Mouse (Mus musculus) v-Abl transformed pro-B cells (cell line): ENCODE data around the gene Zfp954.
"Not testable (repeated sequence)": the region's sequence is repeated elsewhere in the genome, so short reads cannot be mapped to it uniquely, and the experiment has no call there.

Experiments
- in situ Hi-C, 2 experiments: fragments of 400-800 bp; cut with MboI; formaldehyde crosslinking; loops; one replicate each; pipeline ENCODE4 v1.15.1; 2025; ENCODE audit not compliant: unreplicated experiment in 2 of 2

Gene Zfp954

DNA sequence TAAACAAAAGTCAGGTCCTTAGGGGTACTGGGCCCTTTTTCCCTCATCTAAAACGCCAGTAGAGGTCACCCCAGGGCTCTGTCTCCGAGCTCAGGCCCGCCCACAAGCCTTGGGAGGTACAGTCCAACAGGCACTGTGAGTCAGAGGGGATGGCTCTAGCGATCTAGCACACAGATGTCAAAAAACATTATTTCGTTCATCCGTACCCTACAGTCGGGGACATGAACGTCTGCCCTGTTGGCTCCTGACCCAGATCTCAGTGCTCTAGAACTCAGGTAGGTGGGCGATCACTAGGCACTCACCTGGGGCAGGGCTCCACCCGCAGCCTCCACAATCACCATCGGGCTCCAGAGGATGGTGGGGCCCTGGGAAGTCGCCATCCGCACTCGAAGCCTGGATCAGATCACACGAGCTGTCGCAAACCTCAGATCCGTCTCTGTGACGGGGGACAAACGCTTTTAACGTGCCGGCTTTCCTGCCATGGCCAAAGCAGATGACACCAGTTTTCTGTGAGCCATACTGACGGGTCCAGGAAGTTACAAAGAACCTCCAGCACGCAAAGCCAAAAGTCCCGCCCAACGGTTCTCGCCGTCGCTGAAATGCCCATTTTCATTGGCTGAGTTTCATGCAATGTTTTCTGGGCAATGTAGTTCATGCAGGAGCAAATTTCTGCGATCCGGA, at the start of gene Zfp954:
Gene Zfp954, minus strand, starts transcription at position 568 of the 681 bp plus-strand sequence.
- in situ Hi-C loops: loop anchor here (5.0 to 25.0 kb wide), 4 partner anchors 54 to 759 kb away; partner anchors contain the start of genes Zfp28 (in 1 of the 2), Zfp418 (in 1 of the 2) and Zfp78 (in 1 of the 2)

DNA sequence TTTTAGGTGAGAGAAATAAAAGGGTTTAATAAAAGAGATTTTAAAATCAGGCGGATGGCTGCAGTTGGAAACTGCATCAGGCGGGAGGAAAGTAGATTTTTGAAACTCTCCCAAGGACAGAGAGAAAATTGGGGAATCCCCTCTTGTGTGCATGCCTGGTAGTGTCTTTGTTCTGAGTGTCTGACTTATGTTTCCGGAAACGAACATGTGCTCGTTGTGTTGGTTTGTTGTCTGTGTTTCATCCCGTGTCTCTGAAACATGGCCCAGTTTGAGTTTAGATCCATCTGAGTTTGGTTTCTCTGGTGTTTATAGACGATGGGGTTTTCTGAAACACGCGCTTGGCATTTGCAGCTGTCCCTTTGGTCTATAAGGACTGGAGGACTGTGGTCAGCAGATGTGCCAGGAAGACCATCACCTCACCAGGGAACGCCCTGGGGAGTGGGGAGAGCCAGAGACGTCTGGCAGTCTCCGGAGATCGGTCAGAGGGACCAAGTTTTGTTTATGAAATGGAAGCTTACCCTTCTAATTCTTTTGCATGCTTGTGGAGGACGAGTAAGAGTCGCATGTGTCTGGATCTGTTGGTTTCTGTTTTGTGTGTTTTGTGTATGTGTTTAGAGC, 24.8 kb upstream of the Zfp954 start:
- in situ Hi-C loops: no loop called here

DNA sequence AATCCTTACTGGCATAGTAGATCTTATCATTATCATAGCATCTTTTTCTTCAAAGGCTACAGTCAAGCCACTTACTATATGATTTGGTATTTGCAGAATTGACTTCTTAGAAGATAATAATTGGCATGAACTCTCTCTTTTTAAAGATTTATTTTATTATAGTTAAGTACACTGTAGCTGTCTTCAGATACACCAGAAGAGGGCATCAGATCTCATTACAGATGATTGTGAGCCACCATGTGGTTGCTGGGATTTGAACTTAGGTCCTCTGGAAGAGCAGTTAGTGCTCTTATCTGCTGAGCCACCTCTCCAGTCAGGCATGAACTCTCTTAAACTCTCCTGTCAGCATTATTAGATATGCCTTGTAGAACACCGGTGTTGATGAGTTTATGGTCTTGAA, 22.9 kb upstream of the Zfp954 start:
- in situ Hi-C loops: no loop called here

DNA sequence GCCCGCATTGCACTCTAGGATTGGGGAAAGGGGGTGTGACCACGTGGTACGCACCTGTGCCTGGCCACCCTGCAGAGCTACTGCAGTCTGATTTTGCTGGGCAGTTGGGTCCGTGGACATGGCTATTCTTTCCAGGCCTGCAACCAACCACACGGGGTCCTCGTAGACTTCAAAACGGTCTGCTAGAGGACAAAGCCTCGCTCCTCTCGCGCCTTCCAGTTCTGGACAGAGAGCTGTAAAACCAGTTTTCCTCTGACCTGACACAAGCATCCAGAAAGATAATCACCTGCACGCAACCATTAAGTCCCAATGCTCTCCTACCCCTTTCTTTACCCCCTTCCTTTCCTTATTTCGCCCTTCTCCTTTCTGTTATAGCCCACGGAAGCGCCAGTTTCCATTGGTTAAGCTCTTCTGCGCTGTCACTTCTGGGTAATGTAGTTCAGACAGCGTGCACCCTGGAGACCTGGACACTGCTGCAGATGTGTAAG, 15.1 kb upstream of the Zfp954 start, which contains the start of gene Zfp773:
Gene Zfp773, minus strand, starts transcription at position 377 of the 488 bp plus-strand sequence.
- in situ Hi-C loops: loop anchor here (5.0 kb wide), 2 partner anchors 36 to 51 kb away; partner anchors contain the start of gene Zfp418 (in 1 of the 2)

DNA sequence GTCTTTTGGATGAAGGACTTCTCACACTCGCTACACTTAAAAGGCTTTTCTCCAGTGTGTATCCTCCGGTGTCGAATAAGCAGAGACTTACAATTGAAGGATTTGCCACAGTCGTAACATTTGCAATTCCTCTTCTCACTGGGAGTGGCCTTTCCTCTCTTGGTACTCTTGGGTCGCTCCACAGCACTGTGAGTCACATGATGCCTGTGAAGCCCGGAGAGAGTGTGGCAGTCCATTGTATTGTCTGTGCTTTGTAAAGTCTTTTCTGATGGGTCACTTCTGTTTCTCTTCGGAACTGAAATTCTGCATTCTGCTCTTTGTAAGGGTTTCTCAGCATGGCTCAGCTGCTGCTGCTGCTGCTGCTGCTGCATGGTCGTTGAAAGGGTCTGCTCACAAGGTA, 11.5 kb upstream of the Zfp954 start:
- in situ Hi-C loops: no loop called here

DNA sequence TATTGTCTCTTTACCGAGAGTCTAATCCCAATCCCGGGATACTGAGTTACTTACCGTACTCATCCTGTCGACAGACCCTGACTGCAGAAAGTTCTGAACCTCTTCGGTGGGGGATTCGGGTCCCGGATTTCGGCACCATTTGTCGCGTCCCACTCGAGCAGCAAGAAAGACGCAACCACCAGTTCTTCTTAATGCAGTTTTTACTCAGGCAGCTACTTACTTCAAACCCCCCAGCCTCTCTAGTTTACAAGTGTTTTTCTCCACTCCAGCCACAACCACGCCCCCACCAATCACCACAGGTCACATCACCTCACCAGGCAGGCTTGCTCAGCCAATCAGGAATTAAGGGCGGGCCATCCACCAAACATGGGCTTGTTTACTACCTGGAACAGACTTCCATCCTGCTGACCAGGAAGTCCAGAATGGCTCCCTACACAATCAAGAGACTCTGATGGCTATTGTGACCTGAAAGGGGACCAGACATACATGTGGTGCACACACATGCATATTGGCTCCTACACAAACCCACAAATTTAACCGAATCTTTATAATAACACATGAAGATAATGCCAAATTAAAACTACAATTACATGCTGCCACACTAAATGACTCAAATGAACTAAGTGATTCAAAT, 9.3 kb upstream of the Zfp954 start:
- in situ Hi-C loops: not testable (repeated sequence)

DNA sequence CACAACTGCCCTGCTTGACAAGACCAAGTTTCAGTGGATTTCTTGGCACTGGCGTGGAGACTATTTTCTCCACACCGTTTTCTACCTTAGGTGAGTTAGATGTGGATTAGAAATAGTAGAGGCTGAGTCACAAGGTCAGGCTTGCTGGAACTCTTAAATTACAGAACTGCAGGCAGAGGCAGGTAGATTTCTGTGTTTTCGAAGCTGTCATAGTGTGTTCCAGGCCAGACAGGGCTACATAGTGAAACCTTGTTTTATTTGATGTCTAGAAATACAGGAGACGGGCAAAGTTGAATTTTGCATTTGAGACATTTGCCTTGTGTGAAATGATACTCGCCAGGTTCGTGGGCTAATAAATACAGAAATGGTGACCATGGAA, 303 bp upstream of the Zfp954 start:
- in situ Hi-C loops: loop anchor here (5.0 to 25.0 kb wide), 4 partner anchors 53 to 759 kb away; partner anchors contain the start of genes Zfp28 (in 1 of the 2), Zfp418 (in 1 of the 2) and Zfp78 (in 1 of the 2)

DNA sequence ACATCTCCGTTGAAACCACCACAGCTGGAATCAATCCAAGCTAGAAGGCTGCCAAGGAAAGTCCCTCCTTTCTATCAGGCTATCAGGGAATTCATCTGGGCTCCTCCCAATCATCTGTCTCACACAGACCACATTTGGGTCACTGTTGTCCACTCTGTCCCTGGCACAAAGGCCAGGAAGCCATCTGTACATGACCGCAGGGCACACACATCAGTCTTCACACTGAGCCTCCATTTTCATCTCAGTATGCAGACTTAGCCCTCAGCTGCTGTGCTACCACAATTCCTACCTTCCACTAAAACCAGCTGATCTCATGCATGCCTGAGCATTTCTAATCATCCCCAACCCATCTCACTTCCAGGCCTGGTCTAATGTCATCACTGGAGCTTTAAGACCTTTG, 2.8 kb downstream of the Zfp954 start:
- in situ Hi-C loops: loop anchor here in 1 of 2 experiments (25.0 kb wide), 1 partner anchor 756 kb away; the partner anchor contains the start of gene Zfp78

DNA sequence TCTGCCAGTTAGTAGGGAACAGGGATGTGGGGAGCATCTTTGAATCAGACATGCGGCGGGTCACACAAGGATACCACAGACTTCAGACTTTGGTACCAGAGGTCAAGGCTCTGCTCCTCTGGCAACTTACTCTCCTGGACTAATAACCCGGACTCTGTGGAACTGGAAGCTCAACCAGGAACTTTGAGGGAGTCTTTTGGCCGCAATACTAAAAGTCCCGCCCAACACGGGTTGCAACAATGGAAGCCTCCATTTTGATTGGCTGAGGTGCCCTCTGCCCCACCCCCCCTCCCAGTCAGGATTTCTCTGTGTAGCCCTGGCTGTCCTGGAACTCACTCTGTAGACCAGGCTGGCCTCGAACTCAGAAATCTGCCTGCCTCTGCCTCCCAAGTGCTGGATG, 12.8 kb downstream of the Zfp954 start:
- in situ Hi-C loops: loop anchor here in 1 of 2 experiments (25.0 kb wide), 1 partner anchor 746 kb away; the partner anchor contains the start of gene Zfp78
